ENCODE assay signal across 25 mouse cellular contexts in genomic region chr9:15039848-15040247, GRCm38 (mm10). TPM values are rescaled to one million over a fixed set of nuclear protein-coding genes. Genes with fewer than 3 reads are reported as not detected.
DNase-seq lines count a peak whose midpoint lies in the region; ATAC-seq lines count a peak whose summit lies in the region.
"Had no signal": no experiment of that assay in that cellular context is flagged by ENCODE, and none has a peak within 500 bp of the region (broad histone marks: within the 10 kb centered on the region; RNA-seq: fewer than 3 reads in every experiment).

No protein-coding gene starts in this region.

- DNase-seq in gastrocnemius, adult 18-20 months (ENCODE audit: low spot score) = peak; percentile 60
- DNase-seq in gastrocnemius, postnatal 4 days (ENCODE audit: low spot score in 2 of 2) = no peak
- DNase-seq in heart, adult 8-10 months (ENCODE audit: low spot score) = no peak
- peak; percentile 35 for DNase-seq in heart, postnatal 4 days
- no peak for DNase-seq in heart, postnatal 25 days (ENCODE audit: low spot score)
- peak; percentile 41 for DNase-seq in midbrain, embryonic 11.5 days (ENCODE audit: low spot score, missing footprints)
- DNase-seq: adrenal gland, postnatal 10 days; B cell, adult 2 months; cerebellum, adult 11 months; cerebellum, adult 8-10 months; cerebellum, postnatal 14 days; embryo, embryonic 11 days; gastrocnemius, postnatal 14 days had no signal

- intact Hi-C loops in heart, postnatal 25 days (cut with DNase I) = no loop called here

- H3K4me3 ChIP-seq in heart, embryonic 14.5 days (ENCODE audit: control insufficient read depth in 1 of 2, insufficient read depth in 1 of 2, low read depth in 1 of 2, low read length in 2 of 2) = no peak overlapping the region
- H3K4me3 ChIP-seq in midbrain, embryonic 11.5 days (ENCODE audit: low read depth, low read length) = no peak overlapping the region
- no peak overlapping the region for H3K4me3 ChIP-seq in midbrain, embryonic 13.5 days (replicated peaks)
- H3K4me3 ChIP-seq: embryonic facial prominence, embryonic 15.5 days; erythroblast, embryonic 14.5 days; forebrain, embryonic 10.5 days; hindbrain, embryonic 12.5 days had no signal

- H3K27ac ChIP-seq in heart, embryonic 14.5 days (replicated peaks in 1 of 2; ENCODE audit: control insufficient read depth in 1 of 2, insufficient read depth in 1 of 2, low read depth in 2 of 2, low read length in 2 of 2) = peak overlapping the region; percentile 21 to 61; a peak in 3 of 4 replicates
- no peak overlapping the region for H3K27ac ChIP-seq in midbrain, embryonic 11.5 days (ENCODE audit: low read depth, low read length)
- no peak overlapping the region for H3K27ac ChIP-seq in midbrain, embryonic 13.5 days
- H3K27ac ChIP-seq: embryonic facial prominence, embryonic 15.5 days; forebrain, embryonic 10.5 days; hindbrain, embryonic 12.5 days had no signal

- no peaks in the 10 kb centered on the region for H3K27me3 ChIP-seq in heart, embryonic 14.5 days (ENCODE audit: control insufficient read depth, insufficient read depth, low read length)
- H3K27me3 ChIP-seq in midbrain, embryonic 11.5 days (ENCODE audit: control insufficient read depth, insufficient read depth, low read length) = no peaks in the 10 kb centered on the region
- H3K27me3 ChIP-seq in midbrain, embryonic 13.5 days = no peaks in the 10 kb centered on the region
- H3K27me3 ChIP-seq: embryonic facial prominence, embryonic 15.5 days; hindbrain, embryonic 12.5 days had no signal

- 65% methylated on average over 5 of the region's 5 CpGs for WGBS in heart, embryonic 14.5 days
- 93% methylated on average over 5 of the region's 5 CpGs for WGBS in midbrain, embryonic 11.5 days
- WGBS in midbrain, embryonic 13.5 days = 96% methylated on average over 5 of the region's 5 CpGs

- peaks cover 0 to 11% of the 10 kb centered on the region in 2 experiments; a peak in 2 of 4 replicates for H3K4me1 ChIP-seq in heart, embryonic 14.5 days (ENCODE audit: control insufficient read depth in 2 of 2, insufficient read depth in 2 of 2, low read length in 2 of 2)
- H3K4me1 ChIP-seq in midbrain, embryonic 11.5 days (ENCODE audit: control insufficient read depth, insufficient read depth, low read length) = peaks cover 19% of the 10 kb centered on the region
- peaks cover 60% of the 10 kb centered on the region for H3K4me1 ChIP-seq in midbrain, embryonic 13.5 days (replicated peaks)

- no peaks in the 10 kb centered on the region for H3K9me3 ChIP-seq in heart, embryonic 14.5 days (ENCODE audit: control insufficient read depth, low read length)
- H3K9me3 ChIP-seq in midbrain, embryonic 11.5 days (ENCODE audit: control insufficient read depth, low read length) = no peaks in the 10 kb centered on the region
- H3K9me3 ChIP-seq in midbrain, embryonic 13.5 days = no peaks in the 10 kb centered on the region
- H3K9me3 ChIP-seq: embryonic facial prominence, embryonic 15.5 days; forebrain, embryonic 10.5 days; G1E; hindbrain, embryonic 12.5 days had no signal

- peak; percentile 55; the same call in 1 of the 2 replicates for ATAC-seq in heart, embryonic 14.5 days (ENCODE audit: insufficient number of reproducible peaks, insufficient read depth, low FRiP score, low read depth)
- ATAC-seq in midbrain, embryonic 11.5 days (ENCODE audit: low FRiP score) = no peak
- no peak for ATAC-seq in midbrain, embryonic 13.5 days
- ATAC-seq: CD4-positive, CD25-positive, alpha-beta regulatory T cell, adult 4 months; forebrain, embryonic 14.5 days; hindbrain, embryonic 16.5 days; inflammation-experienced regulatory T-cells, adult 6 months; intestine, postnatal 0 days had no signal

- no peak overlapping the region for H3K4me2 ChIP-seq in heart, embryonic 14.5 days (ENCODE audit: low read length)
- no peak overlapping the region for H3K4me2 ChIP-seq in midbrain, embryonic 11.5 days
- no peak overlapping the region for H3K4me2 ChIP-seq in midbrain, embryonic 13.5 days (replicated peaks)
- H3K4me2 ChIP-seq: embryonic facial prominence, embryonic 15.5 days; hindbrain, embryonic 12.5 days had no signal

- H3K9ac ChIP-seq in heart, embryonic 14.5 days (ENCODE audit: low read length) = no peak overlapping the region
- no peak overlapping the region for H3K9ac ChIP-seq in midbrain, embryonic 11.5 days (ENCODE audit: low read length)
- H3K9ac ChIP-seq in midbrain, embryonic 13.5 days (replicated peaks) = no peak overlapping the region
- H3K9ac ChIP-seq: embryonic facial prominence, embryonic 15.5 days; hindbrain, embryonic 12.5 days had no signal

- H3K36me3 ChIP-seq in heart, embryonic 14.5 days (ENCODE audit: control insufficient read depth, insufficient read depth, low read length) = no peaks in the 10 kb centered on the region
- no peaks in the 10 kb centered on the region for H3K36me3 ChIP-seq in midbrain, embryonic 11.5 days (ENCODE audit: control insufficient read depth, insufficient read depth, low read length)
- peaks cover 15% of the 10 kb centered on the region for H3K36me3 ChIP-seq in midbrain, embryonic 13.5 days
- H3K36me3 ChIP-seq: embryonic facial prominence, embryonic 15.5 days; G1E; hindbrain, embryonic 12.5 days had no signal

RNA-seq across cellular contexts. Expression of gene Panx1, which starts 5.4 kb away (rescaled TPM):
- total RNA-seq in gastrocnemius, adult 18-20 months (2021) = 10 to 100 TPM; 32.0 to 39.1 TPM
- total RNA-seq in gastrocnemius, postnatal 4 days (2021) = 10 to 100 TPM; 37.5 to 42.5 TPM
- 24.9 and 26.1 TPM in 2 replicates for polyA plus RNA-seq in heart, embryonic 14.5 days (2014; fragmentation: Nextera tagmentation; extraction: Ambion mirVana)
- 1 to 10 TPM; 4.3 to 5.7 (median 4.4) TPM for total RNA-seq in heart, adult 8-10 months (2022)
- total RNA-seq in heart, postnatal 4 days (2021) = 10 to 100 TPM; 14.7 to 15.0 TPM
- total RNA-seq in heart, postnatal 25 days (2021) = 1 to 10 TPM; 3.8 to 4.7 TPM
- polyA plus RNA-seq in midbrain, embryonic 11.5 days (2014; fragmentation: Nextera tagmentation; extraction: Ambion mirVana) = 119 and 129 TPM in 2 replicates
- 144 and 155 TPM in 2 replicates for polyA plus RNA-seq in midbrain, embryonic 13.5 days (2015; fragmentation: Nextera tagmentation; extraction: Ambion mirVana)
- polyA plus RNA-seq: G1E had no signal

Comparison
In these comparisons a context has a peak if more than half of its experiments do, and no peak if none do; other contexts are left out.
1. DNase-seq: peak in gastrocnemius, adult 18-20 months (single experiment), heart, postnatal 4 days (single experiment) and midbrain, embryonic 11.5 days (single experiment); none in gastrocnemius, postnatal 4 days (0 of 2), heart, adult 8-10 months (single experiment) and heart, postnatal 25 days (single experiment).
2. H3K27ac ChIP-seq: peak in heart, embryonic 14.5 days (2 of 2); none in midbrain, embryonic 11.5 days (single experiment) and midbrain, embryonic 13.5 days (single experiment).